Mouse (Mus musculus) intestine, embryonic 16.5 days (tissue): ENCODE results near the gene Dhx37. TPM values are rescaled to one million over a fixed set of nuclear protein-coding genes. Genes with fewer than 3 reads are reported as not detected.
A peak's percentile ranks its signal among the peaks of the same experiment; 100 is the strongest.

Experiments used
- ATAC-seq: fragments of 200-750 bp; cut with Nextera tagmentation; 2 replicates; pipeline ENCODE4 v1.8.0; 2017; ENCODE audit warnings: moderate TSS enrichment, moderate library complexity
- H3K27ac ChIP-seq: fragments of 300-500 bp; sonication (generic); 2 replicates; pipeline ENCODE4 v1.5.1; 2014; ENCODE audit warnings: mild to moderate bottlenecking, low read length
- H3K27me3 ChIP-seq: fragments of 300-500 bp; sonication (generic); replicated peaks from 2 replicates; pipeline ENCODE4 v1.6.1; 2014; ENCODE audit warnings: low read length, control low read depth, mixed read lengths; ENCODE audit not compliant: control insufficient read depth, insufficient read depth
- H3K36me3 ChIP-seq: fragments of 300-500 bp; sonication (generic); 2 replicates; pipeline ENCODE4 v1.6.1; 2014; ENCODE audit warnings: low read length, control low read depth; ENCODE audit not compliant: control insufficient read depth, insufficient read depth
- H3K4me1 ChIP-seq: fragments of 300-500 bp; sonication (generic); 2 replicates; pipeline ENCODE4 v1.6.1; 2014; ENCODE audit warnings: low read length, control low read depth, mixed read lengths; ENCODE audit not compliant: control insufficient read depth, insufficient read depth
- H3K4me2 ChIP-seq: fragments of 300-500 bp; sonication (generic); 2 replicates; pipeline ENCODE4 v1.6.1; 2014; ENCODE audit warnings: low read depth, low read length, control low read depth
- H3K4me3 ChIP-seq: fragments of 300-500 bp; sonication (generic); 2 replicates; pipeline ENCODE4 v1.5.1; 2014; ENCODE audit warnings: mild to moderate bottlenecking, low read length
- H3K9ac ChIP-seq: fragments of 300-500 bp; sonication (generic); 2 replicates; pipeline ENCODE4 v1.6.1; 2014; ENCODE audit warnings: low read depth, low read length
- H3K9me3 ChIP-seq: fragments of 300-500 bp; sonication (generic); 2 replicates; pipeline ENCODE4 v1.6.1; 2016; ENCODE audit warnings: low read length, control low read depth; ENCODE audit not compliant: control insufficient read depth
- WGBS: fragments of 180-500 bp; shearing (Covaris S2); extraction: QIAGEN DNeasy Blood & Tissue Kit; methylation state at CpG from one replicate; pipeline ENCODE4 v1.1.7; 2014; 5-methylcytosine and 5-hydroxymethylcytosine counted together
- polyA plus RNA-seq: library from polyadenylated mRNA; unstranded; fragments of >200 nt; fragmentation: Nextera tagmentation; extraction: Ambion mirVana; gene quantifications from 2 replicates; pipeline ENCODE4 v1.2.1, GENCODE M21; 2015

Gene Dhx37
- polyA plus RNA-seq, 1 experiment from 2014 or later: 10.2 TPM

- no peak for ATAC-seq
- peak overlapping the region; percentile 90 for H3K4me3 ChIP-seq
- peaks cover 29% of the 10 kb centered on the region for H3K4me1 ChIP-seq
- H3K36me3 ChIP-seq: no peaks in the 10 kb centered on the region
- WGBS: 60% methylated on average over 12 of the region's 12 CpGs
- no peaks in the 10 kb centered on the region for H3K27me3 ChIP-seq
- peak overlapping the region; percentile 85 for H3K9ac ChIP-seq
- H3K27ac ChIP-seq: peak overlapping the region; percentile 39; the same call in 1 of the 2 replicates
- no peaks in the 10 kb centered on the region for H3K9me3 ChIP-seq
- peak overlapping the region; percentile 90 for H3K4me2 ChIP-seq
Measured at GRCm38 (mm10) chr5:125475030-125475429, 41.1 kb upstream of the Dhx37 start.

DNA sequence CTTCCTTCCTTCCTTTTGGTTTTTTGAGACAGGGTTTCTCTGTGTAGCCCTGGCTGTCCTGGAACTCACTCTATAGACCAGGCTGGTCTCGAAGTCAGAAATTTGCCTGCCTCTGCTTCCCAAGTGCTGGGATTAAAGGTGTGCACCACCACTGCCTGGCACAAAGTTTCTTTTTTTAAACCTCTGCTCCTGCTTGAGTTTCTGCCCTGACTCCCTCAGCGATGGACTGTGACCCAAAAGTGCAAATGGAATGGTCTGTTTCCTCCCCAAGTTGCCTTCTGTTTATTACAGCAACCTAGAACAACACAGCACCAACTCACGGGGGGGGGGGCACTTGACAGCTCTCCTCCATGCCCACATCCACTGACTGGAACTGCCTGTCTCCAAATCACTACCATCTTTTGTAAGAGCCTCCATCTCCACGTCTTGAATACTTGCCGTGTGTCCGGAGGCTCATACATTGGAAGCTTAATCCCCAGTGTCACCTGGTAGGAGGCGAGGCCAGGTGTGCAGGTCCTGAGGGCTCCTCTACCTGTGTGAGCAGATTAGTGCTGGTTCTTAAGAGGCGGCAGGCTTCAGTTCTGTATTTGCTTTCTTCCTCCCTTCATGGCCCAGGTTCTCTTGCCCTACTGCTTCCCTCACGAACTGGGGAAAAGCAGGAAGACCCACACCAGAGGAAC lies 39.0 kb upstream of the Dhx37 start:
- H3K27ac ChIP-seq: no peak overlapping the region
- peaks cover 20% of the 10 kb centered on the region for H3K4me1 ChIP-seq
- no peaks in the 10 kb centered on the region for H3K9me3 ChIP-seq
- H3K36me3 ChIP-seq: no peaks in the 10 kb centered on the region
- H3K4me2 ChIP-seq: no peak overlapping the region
- no peaks in the 10 kb centered on the region for H3K27me3 ChIP-seq
- ATAC-seq: no peak
- H3K4me3 ChIP-seq: no peak overlapping the region
- WGBS: 78% methylated on average over 9 of the region's 9 CpGs
- no peak overlapping the region for H3K9ac ChIP-seq

DNA sequence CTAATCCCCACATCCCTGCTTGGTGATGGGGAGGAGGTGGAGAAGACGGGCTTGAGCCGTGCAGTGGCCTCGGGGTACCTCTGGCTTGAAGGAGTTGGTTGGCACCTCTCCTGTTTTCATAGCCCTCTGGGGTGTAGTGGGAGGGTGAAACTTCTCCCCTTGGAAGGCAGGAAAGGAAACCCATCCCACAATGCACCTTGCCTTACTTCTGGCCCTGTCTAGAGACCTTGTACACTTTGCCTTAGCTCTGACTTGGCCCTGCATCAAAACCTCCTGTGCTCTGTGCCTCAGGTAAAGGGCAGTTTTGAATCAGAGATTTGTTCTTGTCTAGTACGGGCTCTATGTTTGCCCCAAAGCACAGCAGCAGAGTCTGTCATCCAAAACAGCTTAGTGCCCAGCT lies 36.8 kb upstream of the Dhx37 start:
- 84% methylated on average over 4 of the region's 4 CpGs for WGBS
- Histone ChIP-seq H3K4me3 (no peak overlapping the region), H3K27me3 (no peaks in the 10 kb centered on the region), H3K27ac (no peak overlapping the region), H3K9ac (no peak overlapping the region), H3K9me3 (no peaks in the 10 kb centered on the region), H3K4me2 (no peak overlapping the region), H3K36me3 (no peaks in the 10 kb centered on the region), H3K4me1 (peaks cover 8% of the 10 kb centered on the region)
- no peak for ATAC-seq

DNA sequence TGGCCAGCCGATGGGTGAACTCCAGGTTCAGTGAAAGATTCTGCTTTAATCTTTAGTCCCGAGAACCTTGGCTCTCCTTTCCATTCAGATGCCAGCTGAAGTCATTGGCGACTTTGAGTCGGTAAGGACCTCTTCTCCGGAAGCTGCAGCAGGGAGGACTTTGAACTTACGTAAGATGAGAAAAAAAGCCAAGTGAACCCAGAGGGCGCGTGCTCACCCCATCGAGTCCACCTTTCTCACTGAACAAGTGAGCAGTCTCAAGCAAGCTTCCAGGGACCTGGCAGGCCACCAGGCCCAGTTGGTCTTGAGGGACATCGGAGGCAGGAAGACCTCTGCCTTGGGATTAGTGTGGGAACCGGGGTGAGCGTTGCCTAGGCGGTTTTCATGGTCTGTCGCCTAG lies 33.3 kb upstream of the Dhx37 start:
- Histone ChIP-seq H3K4me2 (no peak overlapping the region), H3K4me3 (no peak overlapping the region), H3K27me3 (no peaks in the 10 kb centered on the region), H3K4me1 (peaks cover 9% of the 10 kb centered on the region), H3K27ac (peak overlapping the region; percentile 49), H3K9me3 (no peaks in the 10 kb centered on the region), H3K36me3 (no peaks in the 10 kb centered on the region), H3K9ac (no peak overlapping the region)
- ATAC-seq: peak; percentile 24
- 71% methylated on average over 14 of the region's 14 CpGs for WGBS

DNA sequence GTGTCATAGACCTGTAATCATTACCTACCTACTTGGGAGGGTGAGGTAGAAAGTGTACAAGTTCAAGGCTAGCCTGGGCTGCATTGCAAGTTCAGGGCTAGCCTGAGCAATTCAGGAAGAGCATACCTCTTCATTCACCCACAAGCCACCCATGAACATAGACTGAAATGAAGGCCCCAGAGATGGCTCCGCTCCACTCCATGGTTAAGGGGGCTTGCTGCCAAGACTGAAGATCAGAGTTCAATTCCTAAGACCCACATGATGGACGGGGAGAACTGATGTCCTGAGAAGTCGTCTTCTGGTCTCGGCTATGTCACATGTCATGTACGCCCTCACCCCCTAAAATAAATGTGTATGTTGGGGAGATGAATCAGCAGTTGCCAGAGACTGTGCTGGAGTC lies 32.6 kb upstream of the Dhx37 start:
- Histone ChIP-seq H3K9me3 (no peaks in the 10 kb centered on the region), H3K4me1 (peaks cover 9% of the 10 kb centered on the region), H3K4me2 (peak overlapping the region; percentile 51; the same call in 1 of the 2 replicates), H3K27ac (no peak overlapping the region), H3K9ac (no peak overlapping the region), H3K27me3 (no peaks in the 10 kb centered on the region), H3K36me3 (no peaks in the 10 kb centered on the region), H3K4me3 (no peak overlapping the region)
- ATAC-seq: no peak
- 82% methylated on average over 5 of the region's 5 CpGs for WGBS

DNA sequence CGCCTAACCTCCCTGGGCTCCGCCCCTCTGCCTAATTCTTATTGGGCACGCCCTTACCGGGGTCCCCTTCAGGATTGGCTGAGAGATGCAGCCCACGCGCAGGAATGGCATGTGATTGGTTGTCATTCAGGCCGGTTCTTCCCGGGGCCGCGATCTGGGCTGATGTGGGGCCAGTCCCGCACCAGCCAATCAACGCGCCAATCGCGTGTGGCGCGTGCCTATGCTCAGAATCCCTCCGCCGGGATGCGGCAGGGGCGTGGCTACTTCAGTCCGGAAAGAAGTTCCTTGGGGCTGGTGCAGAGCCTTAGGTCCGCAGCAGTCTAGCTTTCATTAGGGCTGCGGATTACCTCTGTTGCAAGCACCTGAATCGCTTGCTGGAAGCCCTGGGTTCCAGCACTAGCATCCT lies 31.8 kb upstream of the Dhx37 start:
- Histone ChIP-seq H3K4me2 (peak overlapping the region; percentile 51), H3K36me3 (no peaks in the 10 kb centered on the region), H3K4me3 (peak overlapping the region; percentile 36), H3K9ac (peak overlapping the region; percentile 47), H3K4me1 (peaks cover 9% of the 10 kb centered on the region), H3K9me3 (no peaks in the 10 kb centered on the region), H3K27me3 (no peaks in the 10 kb centered on the region), H3K27ac (no peak overlapping the region)
- WGBS: 0% methylated on average over 25 of the region's 25 CpGs
- peak; percentile 99 for ATAC-seq

GRCm38 (mm10) chr5:125465192-125465591 lies 31.3 kb upstream of the Dhx37 start:
- Histone ChIP-seq H3K36me3 (no peaks in the 10 kb centered on the region), H3K4me2 (peak overlapping the region; percentile 51), H3K4me1 (peaks cover 9% of the 10 kb centered on the region), H3K9ac (0 out of 2 replicates have a peak overlapping the region, but pooled peaks have one; percentile 4), H3K27me3 (no peaks in the 10 kb centered on the region), H3K9me3 (no peaks in the 10 kb centered on the region), H3K27ac (peak overlapping the region; percentile 34), H3K4me3 (peak overlapping the region; percentile 36)
- ATAC-seq: peak; percentile 10; the same call in 1 of the 2 replicates
- WGBS: 36% methylated on average over 7 of the region's 7 CpGs

DNA sequence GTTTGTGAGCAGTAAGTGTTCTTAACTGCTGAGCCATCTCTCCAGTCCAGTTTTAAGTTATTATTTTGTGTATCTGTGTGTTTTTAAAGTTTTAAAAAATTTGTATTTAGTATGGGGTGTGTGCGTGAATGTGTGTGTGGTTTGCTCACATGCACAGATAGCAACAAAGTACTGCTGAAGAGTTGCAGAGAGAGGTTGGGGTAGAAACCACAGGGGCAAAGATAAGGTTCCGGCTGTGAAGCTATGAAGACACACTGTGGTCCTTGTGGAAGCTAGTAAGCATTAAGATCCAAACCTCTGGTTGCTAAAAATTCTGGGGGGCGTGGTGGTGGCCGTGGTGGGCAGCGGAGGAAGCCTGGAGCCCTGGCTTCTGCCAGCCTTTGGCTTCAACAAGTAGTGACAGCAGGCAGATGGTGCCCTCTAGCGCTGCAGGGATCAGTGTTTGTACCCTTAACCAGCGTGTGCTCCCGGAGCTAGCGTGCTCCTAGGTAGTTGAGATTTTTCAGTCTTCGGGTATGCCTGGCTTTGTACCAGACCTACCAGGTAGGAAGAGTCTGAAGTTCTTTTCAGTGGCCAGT lies 28.0 kb upstream of the Dhx37 start:
- Histone ChIP-seq H3K4me3 (no peak overlapping the region), H3K4me2 (no peak overlapping the region), H3K27ac (no peak overlapping the region), H3K27me3 (no peaks in the 10 kb centered on the region), H3K36me3 (no peaks in the 10 kb centered on the region), H3K9me3 (no peaks in the 10 kb centered on the region), H3K9ac (no peak overlapping the region), H3K4me1 (peaks cover 6% of the 10 kb centered on the region; the same call in 1 of the 2 replicates)
- no peak for ATAC-seq
- 49% methylated on average over 10 of the region's 10 CpGs for WGBS

DNA sequence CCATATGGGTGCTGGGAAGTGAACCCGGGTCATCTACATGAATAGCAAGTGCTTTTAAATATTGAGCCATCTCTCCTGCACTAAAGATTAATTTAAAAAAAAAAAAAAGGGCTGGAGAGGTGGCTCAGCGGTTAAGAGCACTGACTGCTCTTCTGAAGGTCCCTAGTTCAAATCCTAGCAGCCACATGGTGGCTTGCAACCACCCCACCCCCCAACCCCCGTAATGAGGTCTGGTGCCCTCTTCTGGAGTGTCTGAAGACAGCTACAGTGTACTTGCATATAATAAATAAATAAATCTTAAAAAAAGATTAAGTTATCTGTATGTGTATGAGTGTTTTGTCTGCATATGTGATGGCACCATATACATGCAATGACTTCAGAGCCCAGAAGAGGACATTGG lies 26.7 kb upstream of the Dhx37 start:
- no peak for ATAC-seq
- Histone ChIP-seq H3K27ac (no peak overlapping the region), H3K36me3 (no peaks in the 10 kb centered on the region), H3K4me1 (peaks cover 6% of the 10 kb centered on the region; the same call in 1 of the 2 replicates), H3K9ac (no peak overlapping the region), H3K4me2 (no peak overlapping the region), H3K9me3 (no peaks in the 10 kb centered on the region), H3K4me3 (no peak overlapping the region), H3K27me3 (no peaks in the 10 kb centered on the region)
- 79% methylated on average over 3 of the region's 3 CpGs for WGBS
